In the genomic region with DNA sequence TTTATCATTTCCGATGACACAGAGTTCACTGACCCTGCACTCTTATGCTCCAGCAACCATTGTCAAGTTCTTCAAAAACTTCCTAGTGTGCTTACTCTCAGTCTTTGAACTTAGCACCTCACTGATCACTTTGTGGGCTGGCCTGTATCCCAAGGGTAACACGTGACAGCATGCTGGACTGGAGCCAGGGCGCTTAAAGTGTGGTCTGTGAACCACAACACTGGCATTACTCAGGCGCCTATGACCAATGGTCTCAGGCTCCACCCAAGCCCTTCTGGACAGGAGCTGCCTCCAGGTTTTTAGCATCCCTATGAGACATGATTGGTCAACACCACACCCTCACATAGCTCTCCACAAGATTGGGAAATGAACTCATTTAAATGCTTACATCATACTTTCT, we compare ENCODE assay signal across 13 mouse cellular contexts. TPM values are rescaled to one million over a fixed set of nuclear protein-coding genes. Genes with fewer than 3 reads are reported as not detected.
A peak's percentile ranks its signal among the peaks of the same experiment; 100 is the strongest.
DNase-seq lines count a peak whose midpoint lies in the region; ATAC-seq and TF ChIP-seq lines count a peak whose summit lies in the region.
"Had no signal": no experiment of that assay in that cellular context is flagged by ENCODE, and none has a peak within 500 bp of the region (broad histone marks: within the 10 kb centered on the region; RNA-seq: fewer than 3 reads in every experiment).

No protein-coding gene starts in this region.

- H3K27me3 ChIP-seq in thymus, adult 2 months (ENCODE audit: control insufficient read depth, insufficient read depth, low read length) = no peaks in the 10 kb centered on the region
- H3K27me3 ChIP-seq: forebrain, embryonic 12.5 days; limb, embryonic 13.5 days had no signal

- H3K36me3 ChIP-seq in thymus, adult 2 months (ENCODE audit: control insufficient read depth, insufficient read depth, low read length) = no peaks in the 10 kb centered on the region
- H3K36me3 ChIP-seq: forebrain, embryonic 12.5 days; limb, embryonic 13.5 days had no signal

- no peak for TF ChIP-seq POLR2A in thymus, adult 2 months (IDR thresholded peaks at IDR 0.05; ENCODE audit: control insufficient read depth, extremely low read depth, insufficient read depth, low read length, poor library complexity)

- no peaks in the 10 kb centered on the region for H3K4me1 ChIP-seq in thymus, adult 2 months (replicated peaks; ENCODE audit: control insufficient read depth, insufficient read depth, low read length)
- H3K4me1 ChIP-seq: forebrain, embryonic 12.5 days; limb, embryonic 13.5 days had no signal

- ATAC-seq in megakaryocyte-erythroid progenitor cell, adult 5-6 weeks (replicated peaks; ENCODE audit: low FRiP score, low TSS enrichment, poor library complexity, severe bottlenecking) = no peak

- H3K27ac ChIP-seq in thymus, adult 2 months (ENCODE audit: control insufficient read depth, insufficient read depth, low read length) = no peak overlapping the region
- H3K27ac ChIP-seq: forebrain, embryonic 12.5 days; limb, embryonic 13.5 days had no signal

- WGBS in thymus, adult 2 months = 69% methylated on average over 4 of the region's 4 CpGs

- no peak overlapping the region for H3K4me3 ChIP-seq in thymus, adult 2 months (ENCODE audit: control insufficient read depth, insufficient read depth, low read length)
- H3K4me3 ChIP-seq: forebrain, embryonic 12.5 days; limb, embryonic 13.5 days had no signal

- no peak for TF ChIP-seq CTCF in thymus, adult 2 months (IDR thresholded peaks at IDR 0.05; ENCODE audit: borderline replicate concordance, control insufficient read depth, extremely low read depth, insufficient read depth, low read length, poor library complexity)

- DNase-seq in gastrocnemius, postnatal 25 days = peak; percentile 11
- no peak for DNase-seq in gastrocnemius, postnatal 4 days (ENCODE audit: low spot score in 2 of 2)
- peak; percentile 44 for DNase-seq in testis, postnatal 10 days (ENCODE audit: low spot score)
- no peak for DNase-seq in testis, postnatal 14 days (ENCODE audit: low spot score)
- peak; percentile 79 to 80 for DNase-seq in kidney, postnatal 25 days
- DNase-seq in layer of hippocampus, adult 9-10 months (ENCODE audit: low spot score) = no peak
- DNase-seq in thymus, adult 2 months = no peak
- DNase-seq: cerebellum, adult 11-12 months; heart, postnatal 36 days; thymus, adult 18-20 months had no signal

RNA-seq across cellular contexts. Expression of a gene that starts 52.8 kb away (rescaled TPM):
- total RNA-seq in gastrocnemius, postnatal 25 days (2021) = 1 to 10 TPM; 4.4 to 4.7 TPM
- 100 to 1,000 TPM; 102 to 105 TPM for total RNA-seq in gastrocnemius, postnatal 4 days (2021)
- not detected in 2 replicates for total RNA-seq in megakaryocyte-erythroid progenitor cell, adult 5-6 weeks (2014; fragmentation: Nextera tagmentation)
- not detected in 2 replicates for total RNA-seq in megakaryocyte-erythroid progenitor cell, adult 5-6 weeks (2017)
- 0.79 and 0.82 TPM in 2 replicates for polyA plus RNA-seq in thymus, adult 2 months (2012; rRNA removed)

Comparison
In these comparisons a context has a peak if more than half of its experiments do, and no peak if none do; other contexts are left out.
1. DNase-seq: peak in gastrocnemius, postnatal 25 days (single experiment), testis, postnatal 10 days (single experiment) and kidney, postnatal 25 days (2 of 2); none in gastrocnemius, postnatal 4 days (0 of 2), testis, postnatal 14 days (single experiment), layer of hippocampus, adult 9-10 months (single experiment) and thymus, adult 2 months (single experiment).
2. RNA of a gene that starts 52.8 kb away (total RNA-seq): 102 to 105 TPM in gastrocnemius, postnatal 4 days; 4.4 to 4.7 TPM in gastrocnemius, postnatal 25 days and not detected in megakaryocyte-erythroid progenitor cell, adult 5-6 weeks; every median in the first group is over 10 times any median in the second.